Mouse (Mus musculus) right cerebral cortex, adult 2 months (tissue): ENCODE measurements around the gene Rnf44.

Experiments used
- DNase-seq, 2 experiments: peaks; one replicate each; pipeline ENCODE4 v3.0.0; 2021 to 2022; ENCODE audit warnings: low spot score in 2 of 2

Gene Rnf44

DNA sequence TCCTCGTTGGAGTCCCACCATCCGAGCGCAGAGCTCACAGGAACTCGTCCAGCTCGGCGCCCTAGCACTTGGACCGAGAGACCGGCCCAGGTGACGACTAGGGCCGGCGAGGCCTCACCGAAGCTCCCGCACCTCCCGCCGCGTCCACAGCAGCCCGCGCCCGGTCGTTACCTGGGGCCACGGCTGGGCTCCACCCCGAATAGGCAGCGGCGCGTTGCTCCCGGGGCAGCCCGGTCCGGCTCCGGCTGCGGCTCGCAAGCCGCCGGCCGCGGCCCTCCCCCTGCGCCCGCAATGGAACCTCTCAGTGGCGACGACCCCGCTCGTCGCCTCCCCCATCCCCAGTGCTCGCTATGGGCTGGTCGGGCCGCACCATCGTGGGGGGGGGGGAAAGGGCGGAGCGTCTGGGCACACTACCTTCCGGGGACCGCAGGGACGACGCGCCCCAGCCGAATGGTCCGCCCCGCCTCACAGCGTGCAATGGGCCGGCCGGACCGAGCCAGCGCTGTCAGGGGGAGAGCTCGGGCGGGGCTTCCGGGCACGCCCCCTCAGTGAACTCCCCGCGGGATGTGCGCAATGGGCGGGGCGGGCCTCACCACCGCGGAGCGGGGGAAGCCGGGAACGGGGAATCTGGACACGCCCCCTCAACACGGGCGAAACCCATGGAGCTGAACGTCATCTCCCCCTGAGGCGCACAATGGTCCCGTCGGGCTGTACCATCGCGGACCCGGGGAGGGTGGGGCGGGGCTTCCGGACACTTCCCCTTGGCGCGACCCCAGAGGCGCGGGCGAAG, at the start of gene Rnf44:
Gene Rnf44 (minus strand): TSS at position 350 of the 790 bp plus-strand sequence.
- peak; percentile 98 for DNase-seq

DNA sequence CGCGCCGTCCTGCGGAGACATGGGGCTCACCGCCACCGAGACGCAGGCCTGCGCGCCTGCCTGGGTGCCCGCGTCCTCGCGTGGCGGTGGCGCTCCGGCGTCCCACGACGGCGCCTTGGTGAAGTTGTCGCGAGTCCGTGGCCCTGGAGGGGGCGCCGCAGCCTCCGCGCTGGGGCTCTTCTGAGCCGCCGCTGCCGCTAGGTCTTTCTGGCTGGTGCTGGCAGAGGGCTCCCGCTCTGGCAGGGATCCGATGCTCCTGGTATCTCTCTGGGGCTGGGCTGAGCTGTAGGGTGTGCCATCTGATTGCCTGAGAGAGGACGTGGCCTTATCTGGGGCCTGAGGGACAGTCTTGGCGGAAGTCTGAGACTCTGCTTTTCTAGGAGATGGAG, 44.5 kb upstream of the Rnf44 start:
- DNase-seq: no peak

DNA sequence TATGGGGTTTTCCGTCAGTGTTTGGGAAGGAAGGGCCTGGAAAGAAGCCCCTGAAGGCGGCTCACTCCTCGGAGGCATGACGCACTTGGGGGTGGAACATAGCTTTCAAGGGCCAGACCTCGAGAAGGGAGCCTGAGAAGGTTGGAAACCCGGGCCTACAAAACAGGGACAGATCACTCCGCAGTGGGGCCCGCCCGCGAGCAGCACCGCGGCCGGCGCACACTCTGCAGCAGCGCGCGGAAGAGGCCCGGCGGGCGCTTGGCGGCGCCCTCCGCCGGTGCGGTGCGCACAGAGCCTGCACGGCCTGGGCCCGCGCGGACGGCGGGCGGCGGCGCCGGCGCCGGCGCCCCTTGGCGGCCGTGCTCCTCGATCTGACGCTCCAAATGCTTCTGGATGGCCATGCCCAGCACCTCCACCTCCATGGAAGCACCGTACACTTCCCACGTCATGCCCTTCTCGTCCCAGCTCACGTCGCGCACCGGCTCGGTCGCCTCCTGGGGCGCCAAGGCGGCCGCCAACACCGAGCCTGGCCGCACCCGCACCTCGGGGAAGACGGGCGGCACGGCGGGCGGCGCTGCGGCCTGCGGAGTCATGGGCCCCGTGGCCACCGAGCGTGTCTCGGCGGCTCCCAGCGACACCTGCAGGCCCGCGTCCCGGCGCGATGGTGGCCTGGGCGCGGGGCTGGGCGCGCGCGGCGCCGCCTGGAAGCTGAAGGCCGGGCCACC, 43.9 kb upstream of the Rnf44 start:
- no peak for DNase-seq

DNA sequence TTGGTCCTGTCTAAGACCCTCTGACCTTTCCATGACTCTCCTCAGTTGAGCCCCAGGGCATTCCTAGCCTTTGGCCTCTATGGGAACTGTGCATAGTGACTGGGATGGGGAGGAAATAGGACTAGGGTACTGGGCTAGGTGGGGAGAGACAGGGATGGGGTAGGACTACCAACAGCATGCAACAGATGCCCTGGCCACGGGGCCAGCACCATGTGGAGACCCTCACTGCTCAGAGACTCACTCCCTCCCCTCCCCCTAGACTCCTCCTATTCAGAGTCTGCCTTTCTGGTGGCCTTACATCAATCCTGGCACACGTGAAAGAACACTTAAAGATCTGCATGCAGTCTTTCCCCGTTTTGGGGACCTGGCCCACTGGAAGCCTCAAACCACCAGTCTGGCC, 43.2 kb upstream of the Rnf44 start:
- no peak for DNase-seq

DNA sequence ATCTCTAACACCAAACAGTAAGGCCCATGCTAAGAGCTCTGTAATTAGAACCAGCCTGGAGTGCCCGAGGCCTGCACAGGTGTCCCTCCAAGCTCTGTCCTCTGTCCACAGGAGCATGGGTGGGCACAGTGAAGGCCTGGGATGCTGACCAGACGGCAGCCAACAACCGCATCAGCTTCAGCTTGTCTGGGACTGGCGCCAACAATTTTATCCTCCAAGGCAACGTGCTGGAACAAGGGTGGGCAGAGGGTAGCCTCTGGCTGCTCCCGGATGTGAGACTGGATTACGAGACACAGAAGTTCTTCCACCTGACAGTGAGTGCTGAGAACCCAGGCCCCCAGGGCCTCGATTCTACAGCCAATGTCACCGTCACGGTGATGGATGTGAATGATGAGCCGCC, 32.4 kb upstream of the Rnf44 start:
- DNase-seq: no peak

DNA sequence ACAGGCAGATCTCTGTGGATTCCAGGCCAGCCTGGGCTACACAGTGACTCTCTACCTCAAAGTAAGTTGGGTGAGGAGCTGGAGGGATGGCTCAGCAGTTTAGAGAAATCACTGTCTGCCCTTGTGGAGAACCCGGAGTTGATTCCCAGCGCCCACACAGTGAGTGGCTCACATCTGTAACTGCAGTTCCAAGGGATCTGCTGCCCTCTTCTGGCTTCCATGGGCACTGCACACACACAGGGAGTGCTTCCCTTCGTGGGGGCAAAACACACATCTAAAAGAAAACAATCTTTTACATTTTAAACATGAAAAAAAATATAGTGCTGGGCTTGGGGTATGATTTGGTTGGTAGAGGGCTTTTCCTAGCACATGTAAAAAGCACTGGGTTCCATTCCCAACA, 29.4 kb upstream of the Rnf44 start:
- no peak for DNase-seq

DNA sequence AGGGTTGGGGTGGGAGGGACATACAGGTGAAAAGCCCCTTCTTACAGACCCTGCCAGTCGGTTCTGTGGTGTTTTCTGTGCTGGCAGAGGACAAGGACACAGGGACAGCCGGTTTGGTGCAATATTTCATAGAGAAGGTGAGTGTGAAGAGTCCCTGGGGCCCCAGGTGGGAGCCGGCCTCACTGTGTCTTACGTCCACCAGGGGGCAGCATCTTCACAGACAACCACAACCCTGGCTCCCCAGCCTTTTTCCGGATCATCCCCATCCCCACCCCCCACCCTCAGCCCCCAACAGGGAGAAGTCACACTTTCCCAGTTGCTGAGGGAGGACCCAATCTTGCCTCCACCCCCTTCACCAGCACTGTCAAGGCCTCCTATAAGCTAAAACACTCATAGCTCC, 23.2 kb upstream of the Rnf44 start:
- peak; percentile 71 to 76 for DNase-seq

DNA sequence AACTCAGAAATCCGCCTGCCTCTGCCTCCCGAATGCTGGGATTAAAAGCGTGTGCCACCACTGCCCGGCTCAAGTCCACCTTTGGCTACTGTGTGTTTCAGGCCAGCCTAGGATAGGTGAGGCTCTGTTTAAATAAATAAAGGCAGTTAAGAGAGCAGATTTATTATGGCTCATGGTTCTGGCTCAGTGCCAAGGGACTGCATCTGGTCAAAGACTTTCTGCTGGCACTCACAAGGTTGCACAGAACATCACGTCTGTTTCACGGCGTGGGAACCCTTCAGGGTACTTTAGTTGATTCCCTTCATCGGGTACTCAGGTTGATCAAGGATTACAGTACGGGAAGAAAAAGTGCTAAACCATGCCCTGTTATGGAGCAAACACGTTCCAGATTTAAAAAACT, 21.3 kb upstream of the Rnf44 start:
- no peak for DNase-seq

DNA sequence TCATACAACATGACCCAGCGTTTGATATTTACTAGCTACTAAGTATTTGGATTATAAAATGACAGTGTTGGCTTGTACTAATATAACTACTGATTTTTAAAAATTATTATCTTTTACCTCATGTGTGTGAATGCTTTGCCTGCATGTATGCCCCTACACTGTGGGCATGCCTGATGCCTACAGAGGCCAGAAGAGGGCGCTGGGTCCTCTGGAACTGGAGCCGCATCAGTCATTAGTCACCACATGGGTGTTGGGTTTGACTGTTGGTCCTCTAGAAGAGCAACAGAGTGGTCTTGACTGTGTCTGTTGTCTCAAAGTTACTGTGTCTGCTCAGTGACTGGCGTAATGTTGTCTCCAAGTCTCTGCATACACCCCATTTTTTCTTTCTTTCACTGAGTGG, 20.7 kb upstream of the Rnf44 start:
- DNase-seq: no peak

DNA sequence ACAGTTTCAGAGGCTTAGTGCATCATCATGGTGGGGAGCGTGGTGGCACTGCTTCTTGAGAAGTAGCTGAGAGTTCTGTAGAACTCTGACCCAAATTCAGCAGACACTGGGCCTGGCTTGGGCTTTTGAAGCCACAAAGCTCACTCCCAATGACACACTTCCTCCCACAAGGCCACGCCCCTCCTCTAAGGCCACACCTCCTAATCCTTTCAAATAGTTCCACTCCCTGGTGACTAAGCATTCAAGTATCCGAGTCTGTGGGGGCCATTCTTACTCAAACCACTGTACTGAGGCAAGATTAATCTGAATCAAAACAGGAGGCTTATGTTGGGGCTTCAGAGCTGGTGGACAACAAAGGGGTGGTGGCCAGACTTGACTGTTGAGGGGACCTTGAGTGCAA, 17.2 kb upstream of the Rnf44 start:
- DNase-seq: no peak

DNA sequence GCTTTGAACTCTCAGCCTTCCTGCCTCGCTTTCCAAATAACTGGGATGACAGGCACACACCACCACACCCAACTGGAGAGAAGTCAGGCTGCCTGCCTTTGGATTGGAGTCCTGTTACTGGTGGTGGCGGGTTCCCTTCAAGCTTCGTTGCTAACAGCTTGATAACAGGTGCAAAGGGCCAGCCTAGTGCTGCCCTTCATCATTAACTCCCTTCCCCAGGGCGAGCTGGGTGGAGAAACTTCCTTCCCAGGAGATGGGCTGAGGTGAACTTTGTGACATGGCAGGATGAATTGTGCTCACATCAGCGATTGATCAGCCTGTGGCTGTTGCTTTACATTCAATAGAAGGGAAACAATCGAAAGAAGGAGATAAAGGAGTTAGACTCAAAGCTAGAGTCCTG, 11.2 kb upstream of the Rnf44 start:
- no peak for DNase-seq

DNA sequence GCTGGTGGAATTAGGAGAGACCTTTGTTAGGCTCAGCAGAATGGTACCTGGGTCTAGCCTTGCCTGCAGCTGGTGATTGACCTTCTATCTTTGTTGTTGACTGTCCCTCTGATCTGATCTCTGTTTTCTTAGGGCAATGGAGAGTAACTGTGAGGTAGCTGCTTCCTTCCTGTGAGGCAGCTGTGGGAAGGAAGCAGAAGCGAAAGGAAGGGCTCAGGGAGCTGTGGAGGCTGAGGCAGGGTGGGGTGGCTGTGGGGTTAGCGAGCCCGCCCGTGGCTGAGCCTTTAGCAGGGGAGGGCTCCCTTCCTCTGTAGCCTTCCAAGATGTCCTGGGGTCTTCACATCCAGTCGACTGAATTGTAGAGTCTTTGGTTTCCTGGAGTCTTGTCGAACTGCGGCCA, 8.8 kb upstream of the Rnf44 start:
- DNase-seq: no peak

DNA sequence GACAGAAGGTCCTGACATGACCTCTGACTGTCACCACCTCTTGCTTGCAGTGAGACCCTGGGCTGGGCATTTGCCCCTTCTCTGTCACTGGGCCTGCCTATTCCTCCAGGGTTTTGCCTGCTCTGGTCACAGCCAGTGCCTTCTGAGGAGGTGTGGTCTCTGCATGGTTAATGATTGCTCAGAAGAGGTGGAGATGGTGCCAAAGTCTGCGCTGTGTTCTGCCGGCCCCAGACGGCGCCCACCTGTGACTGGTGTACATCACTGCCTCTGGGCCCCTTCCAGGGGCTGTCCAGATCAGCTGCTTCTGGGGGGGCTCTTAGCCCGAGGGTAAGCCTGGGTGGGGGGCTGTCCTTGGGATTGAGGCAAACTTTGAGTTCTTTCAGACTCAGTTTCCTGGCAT, 7.5 kb upstream of the Rnf44 start, which contains the start of gene Cdhr2:
Gene Cdhr2 (plus strand): TSS at position 219 of the 400 bp plus-strand sequence.
- DNase-seq: no peak

DNA sequence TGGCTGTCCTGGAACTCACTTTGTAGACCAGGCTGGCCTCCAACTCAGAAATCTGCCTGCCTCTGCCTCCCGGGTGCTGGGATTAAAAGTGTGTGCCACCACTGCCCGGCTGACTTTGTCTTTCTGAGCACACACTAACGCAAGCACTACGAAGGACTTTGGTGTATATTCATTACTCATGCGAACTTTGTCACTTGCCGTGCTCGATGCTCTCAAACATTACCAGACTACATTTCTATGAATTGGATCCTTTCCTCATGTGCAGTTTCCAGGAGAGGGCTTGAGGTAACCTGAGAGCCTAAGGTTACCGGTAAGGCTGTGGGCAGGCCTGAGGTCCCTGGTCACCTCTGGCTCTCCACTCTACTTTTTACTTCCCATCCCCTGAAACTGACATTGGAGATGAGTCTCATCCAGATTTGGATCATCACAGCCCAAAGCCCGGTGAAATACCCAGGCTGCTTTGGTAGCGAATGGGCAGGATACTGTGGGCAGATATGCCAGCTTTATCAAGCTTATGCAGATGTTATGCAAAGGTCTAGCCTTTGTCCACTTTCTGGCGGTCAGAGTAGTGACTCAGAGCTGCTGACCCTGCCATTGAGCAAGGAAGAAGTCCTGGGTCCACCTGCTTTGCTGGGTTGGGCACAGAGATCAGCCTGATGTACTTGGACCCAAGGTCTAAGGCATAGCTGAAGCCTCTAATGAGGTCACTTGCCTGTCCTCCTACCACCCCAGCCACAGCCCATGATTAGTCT, 1.9 kb upstream of the Rnf44 start:
- DNase-seq: no peak

DNA sequence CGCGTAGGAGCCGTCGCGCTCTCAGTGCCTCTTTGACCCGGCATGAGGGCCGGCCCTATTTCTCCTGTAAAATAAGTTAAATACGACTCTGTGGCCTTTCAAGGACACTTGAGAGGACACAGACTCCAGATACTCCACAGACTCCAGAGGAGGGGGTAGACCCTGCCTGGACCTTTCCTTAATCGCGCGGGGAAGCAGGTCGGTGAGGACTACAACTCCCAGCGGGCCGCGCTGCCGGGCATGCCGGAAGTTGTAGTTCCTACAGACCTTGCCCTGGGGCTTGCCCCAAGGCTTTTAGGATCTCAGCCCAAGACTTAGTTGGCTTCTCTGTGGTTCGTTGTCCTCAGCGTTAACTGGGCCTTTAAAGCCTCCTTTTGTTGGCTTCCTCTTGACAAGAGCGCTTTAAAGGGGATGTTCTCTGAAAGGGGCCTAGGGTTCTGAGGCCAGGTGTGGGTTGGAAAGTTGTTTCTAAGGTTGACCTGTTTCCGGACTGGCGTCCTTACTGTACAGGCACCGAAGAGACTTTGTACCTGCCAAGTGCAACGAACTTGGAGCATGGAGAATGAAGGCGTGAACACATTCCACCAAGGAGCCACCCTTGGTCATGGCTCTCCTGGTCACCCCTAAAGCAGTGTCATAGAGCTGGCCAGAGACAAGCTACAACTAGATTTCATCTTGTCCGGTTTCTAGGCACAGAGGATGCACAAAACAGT, 797 bp upstream of the Rnf44 start:
- no peak for DNase-seq

DNA sequence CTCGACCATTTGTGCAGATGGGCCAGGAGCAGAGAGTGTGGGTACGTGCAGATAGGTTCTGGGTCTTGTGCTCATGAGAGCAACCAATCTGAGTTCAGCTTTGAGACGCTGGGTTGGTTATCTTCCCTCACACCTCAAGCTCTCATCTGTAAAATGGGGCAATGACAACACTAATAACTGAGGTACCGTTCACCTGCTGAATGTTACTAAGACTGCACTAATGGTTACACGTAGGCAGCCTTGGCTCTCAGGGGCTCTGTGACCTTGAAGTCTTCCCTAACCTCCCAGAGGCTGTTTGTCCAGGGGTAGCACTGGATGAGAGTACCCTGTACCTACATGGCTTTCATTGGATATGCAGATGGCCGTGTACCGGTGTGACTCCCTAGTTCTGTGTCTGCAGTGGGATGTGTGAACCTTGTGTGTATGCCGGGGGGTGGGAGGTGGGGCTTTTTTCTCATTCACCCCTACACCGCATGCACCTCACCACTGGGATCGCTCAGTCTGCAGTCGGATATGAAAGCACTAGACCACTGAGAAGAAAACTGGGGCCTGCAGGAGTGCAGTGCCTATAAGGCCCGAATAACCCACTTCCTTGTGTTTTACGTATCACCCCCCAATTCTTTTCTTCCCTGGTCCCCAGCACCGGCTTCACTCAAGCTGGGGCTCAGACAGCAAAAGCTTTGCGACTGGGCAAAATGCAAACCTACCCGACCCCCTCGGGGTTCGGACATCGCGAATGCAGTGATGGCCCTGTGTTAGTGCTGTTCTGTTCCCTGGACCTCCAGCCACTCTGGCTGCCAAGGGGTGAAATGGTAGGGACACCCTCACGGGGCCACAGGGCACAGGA, 773 bp downstream of the Rnf44 start:
- no peak for DNase-seq

DNA sequence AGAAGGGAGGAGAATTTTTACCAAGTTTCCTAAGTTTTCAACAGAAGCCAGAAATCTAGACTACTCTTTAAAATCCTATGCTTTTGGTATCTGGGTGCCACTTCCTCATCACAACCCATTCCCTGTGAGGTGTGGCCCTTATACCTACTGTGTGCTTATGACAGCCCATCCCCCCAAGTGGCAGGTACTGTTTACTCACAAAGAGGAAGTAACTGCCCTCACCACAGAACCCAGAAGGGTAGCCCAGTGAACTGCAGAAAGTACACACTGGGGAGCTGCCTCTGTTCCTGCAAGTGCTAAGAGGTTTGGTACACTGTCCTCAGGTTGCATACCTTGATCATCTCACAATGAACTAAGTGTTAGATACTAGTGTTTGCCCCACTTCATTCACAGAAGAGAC, 2.0 kb downstream of the Rnf44 start:
- no peak for DNase-seq

DNA sequence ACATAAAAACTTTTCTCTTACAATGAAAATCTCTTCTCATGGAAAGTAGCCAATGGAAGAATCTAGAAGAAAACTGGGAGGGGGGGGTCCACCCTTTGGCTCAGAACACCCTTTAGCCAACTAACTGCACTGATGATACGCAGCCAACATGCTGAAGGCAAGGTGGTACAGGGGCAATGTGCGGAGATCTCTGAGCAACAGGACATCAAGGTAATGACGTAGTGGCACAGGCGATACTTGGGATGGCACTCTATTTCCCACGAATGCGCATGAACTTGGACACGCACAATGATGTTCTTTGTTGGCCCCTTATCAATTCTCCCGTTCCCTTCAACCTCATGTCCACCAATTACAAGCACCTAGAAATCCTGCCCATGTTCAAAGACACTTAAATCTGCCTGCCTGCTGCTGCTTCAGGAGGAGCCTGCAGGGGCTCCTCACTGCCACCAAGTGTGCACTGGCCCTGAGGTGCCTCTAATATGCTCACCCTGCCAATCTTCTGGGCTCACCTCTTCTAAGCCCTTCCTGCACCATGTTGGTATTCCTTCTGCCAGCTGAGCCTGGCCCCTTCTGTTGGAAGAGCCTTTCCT, 3.5 kb downstream of the Rnf44 start:
- no peak for DNase-seq

DNA sequence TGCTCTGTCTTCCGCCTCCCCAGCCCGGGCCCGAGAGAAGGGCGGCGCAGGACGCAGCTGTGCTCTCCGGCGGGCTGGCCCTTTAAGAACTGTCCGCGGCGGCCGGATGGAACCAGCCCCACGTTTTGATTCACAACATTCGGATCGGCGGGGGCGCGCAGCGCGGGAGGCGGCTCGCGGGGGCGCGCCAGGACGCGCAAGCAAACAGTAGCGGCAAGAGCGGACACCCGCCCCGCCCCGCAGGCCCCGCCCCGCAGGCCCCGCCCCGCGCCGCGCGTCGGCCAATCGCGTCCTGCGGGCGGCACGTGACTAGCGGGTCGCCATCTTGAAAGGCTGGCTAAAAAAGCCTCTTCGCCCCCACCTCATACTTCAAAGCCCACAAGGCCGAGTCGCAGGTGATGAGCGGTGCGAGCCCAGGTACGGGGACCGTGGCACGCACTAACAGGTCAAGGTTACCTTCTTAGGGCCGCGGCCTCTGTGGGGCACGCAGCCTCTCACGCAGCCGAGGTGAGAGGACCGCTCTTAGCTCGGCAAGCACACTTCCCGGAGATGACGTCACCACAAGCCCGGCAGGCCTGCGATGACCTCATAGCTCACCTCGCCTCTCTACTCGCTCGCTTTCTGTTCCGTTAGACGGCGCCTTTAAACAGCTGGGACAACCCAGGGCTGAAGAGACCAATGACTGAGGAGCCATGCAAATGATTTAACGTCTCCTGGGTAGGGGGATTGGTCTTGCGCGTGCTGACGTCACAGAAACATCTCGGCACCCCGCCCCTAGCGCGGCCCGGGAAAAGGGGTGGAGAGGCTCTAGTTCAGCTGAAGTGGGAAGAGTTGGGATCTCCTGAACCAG, 5.9 kb downstream of the Rnf44 start:
- DNase-seq: peak; percentile 96 to 99

DNA sequence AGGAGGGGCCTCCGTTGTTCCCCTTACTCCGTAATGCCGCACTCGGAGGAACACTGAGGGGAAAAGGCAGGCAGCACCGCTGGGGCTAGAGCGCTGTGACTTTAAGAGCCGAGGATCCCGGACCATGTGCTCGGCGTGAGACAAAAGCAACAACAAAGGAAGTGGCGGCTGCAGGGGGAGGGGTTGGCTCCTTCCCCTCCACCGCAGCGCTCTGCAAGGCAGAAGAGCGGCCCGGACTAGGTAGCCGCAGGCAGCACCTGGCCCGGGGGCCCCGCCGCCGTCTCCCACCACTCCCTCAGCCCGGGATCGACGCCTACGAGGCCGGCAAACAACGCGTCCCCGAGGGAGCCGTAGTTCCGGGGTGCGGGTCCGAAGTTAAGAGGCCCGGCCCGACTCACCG, 6.6 kb downstream of the Rnf44 start:
- DNase-seq: peak; percentile 65 to 78
